Mouse (Mus musculus) olfactory bulb, adult 2 months (tissue): ENCODE data around the gene A3galt2.

Experiments
- CTCF ChIP-seq: fragments of 200-500 bp; IDR thresholded peaks from 2 replicates; pipeline ENCODE4 v1.5.1; 2012; ENCODE audit warnings: low read depth, mild to moderate bottlenecking, low read length, moderate library complexity; ENCODE audit not compliant: insufficient read depth
- POLR2A ChIP-seq: fragments of 200-500 bp; IDR thresholded peaks from 2 replicates; pipeline ENCODE4 v1.6.1; 2012; ENCODE audit warnings: mild to moderate bottlenecking, low read depth, low read length, moderate library complexity; ENCODE audit not compliant: insufficient read depth

GRCm38 (mm10) chr4:128787023-128787939 is 32.1 kb downstream of the A3galt2 start:
- no peak for TF ChIP-seq CTCF
- TF ChIP-seq POLR2A, result no peak
